Mouse (Mus musculus): ENCODE data around the gene Btbd35f24. TPM values are rescaled to one million over a fixed set of nuclear protein-coding genes. Genes with fewer than 3 reads are reported as not detected.
"Not testable (repeated sequence)": the region's sequence is repeated elsewhere in the genome, so short reads cannot be mapped to it uniquely, and the experiment has no call there.

Gene Btbd35f24
- not detected in 2 replicates for polyA plus RNA-seq (2015; fragmentation: Nextera tagmentation; extraction: Ambion mirVana)

GRCm38 (mm10) chrX:3195727-3196126 is at the start of gene Btbd35f24:
Gene Btbd35f24 (minus strand): TSS chrX:3195827.
- not testable (repeated sequence) for ATAC-seq (ENCODE audit: extremely low read depth, insufficient number of reproducible peaks, low FRiP score, low TSS enrichment); H3K4me3 ChIP-seq; H3K27me3 ChIP-seq (replicated peaks); H3K9ac ChIP-seq; H3K27ac ChIP-seq (replicated peaks); H3K4me1 ChIP-seq; H3K4me2 ChIP-seq; H3K36me3 ChIP-seq; H3K9me3 ChIP-seq
- WGBS, result no CpG with 5 or more reads among the region's 2 CpGs

Other genes with a start within 250 kb of the Btbd35f24 start
- not detected in 2 replicates for gene Btbd35f23, start 119.0 kb downstream of the Btbd35f24 start, polyA plus RNA-seq (2015; fragmentation: Nextera tagmentation; extraction: Ambion mirVana)
- gene Btbd35f11, start 247.9 kb upstream of the Btbd35f24 start, polyA plus RNA-seq (2015; fragmentation: Nextera tagmentation; extraction: Ambion mirVana), result not detected in 2 replicates